Mouse (Mus musculus): Measurements from ENCODE around the gene Zfp616. TPM values are rescaled to one million over a fixed set of nuclear protein-coding genes. Genes with fewer than 3 reads are reported as not detected.

Gene Zfp616
- polyA plus RNA-seq (2015; fragmentation: Illumina TruSeq; extraction: RNeasy Lipid Tissue Mini Kit (QIAGEN cat#74804); ENCODE audit: insufficient read depth, low replicate concordance) = not detected

GRCm38 (mm10) chr11:74069655-74070054, at the start of gene Zfp616:
Gene Zfp616 (plus strand): TSS chr11:74069955.

GRCm38 (mm10) chr11:74056451-74056850, 13.3 kb upstream of the Zfp616 start, which contains the start of the genes Olfr139 and Olfr399:
Gene Olfr139 (minus strand): TSS chr11:74056551.
Gene Olfr399 (minus strand): TSS chr11:74056615.

DNA sequence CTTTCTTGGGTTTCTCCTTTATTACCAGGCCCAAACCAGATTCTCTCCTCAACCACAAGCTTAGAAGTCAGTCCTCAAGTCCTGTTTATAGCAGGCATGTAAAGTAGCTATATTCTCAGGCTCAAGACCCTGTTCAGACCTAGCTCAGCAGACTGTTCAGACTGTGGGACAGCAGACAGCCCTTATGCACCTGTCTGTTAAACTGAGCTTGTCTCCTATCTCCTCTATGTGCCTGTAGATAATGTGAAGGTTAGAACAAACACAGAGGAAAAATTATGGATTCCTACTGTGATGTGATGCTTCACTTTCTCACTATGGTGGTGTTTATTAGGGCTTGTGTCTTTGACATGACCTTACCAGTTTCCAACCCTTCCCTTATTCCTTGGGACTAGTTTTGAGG, 43.7 kb downstream of the Zfp616 start, which contains the start of gene Olfr401:
TSS of gene Olfr401 (plus strand) at position 301 of the 400 bp plus-strand sequence.

Other genes starting within 250 kb of the Zfp616 start
- not detected for gene Olfr393, start 218.5 kb upstream of the Zfp616 start, polyA plus RNA-seq (2015; fragmentation: Illumina TruSeq; extraction: RNeasy Lipid Tissue Mini Kit (QIAGEN cat#74804); ENCODE audit: insufficient read depth, low replicate concordance)
- gene Olfr394, start 179.2 kb upstream of the Zfp616 start, polyA plus RNA-seq (2015; fragmentation: Illumina TruSeq; extraction: RNeasy Lipid Tissue Mini Kit (QIAGEN cat#74804); ENCODE audit: insufficient read depth, low replicate concordance) = not detected
- gene Olfr395, start 160.7 kb upstream of the Zfp616 start, polyA plus RNA-seq (2015; fragmentation: Illumina TruSeq; extraction: RNeasy Lipid Tissue Mini Kit (QIAGEN cat#74804); ENCODE audit: insufficient read depth, low replicate concordance) = not detected
- not detected for gene Olfr23, start 133.3 kb upstream of the Zfp616 start, polyA plus RNA-seq (2015; fragmentation: Illumina TruSeq; extraction: RNeasy Lipid Tissue Mini Kit (QIAGEN cat#74804); ENCODE audit: insufficient read depth, low replicate concordance)
- not detected for gene Olfr397, start 109.1 kb upstream of the Zfp616 start, polyA plus RNA-seq (2015; fragmentation: Illumina TruSeq; extraction: RNeasy Lipid Tissue Mini Kit (QIAGEN cat#74804); ENCODE audit: insufficient read depth, low replicate concordance)
- not detected for gene Olfr398, start 79.5 kb upstream of the Zfp616 start, polyA plus RNA-seq (2015; fragmentation: Illumina TruSeq; extraction: RNeasy Lipid Tissue Mini Kit (QIAGEN cat#74804); ENCODE audit: insufficient read depth, low replicate concordance)
- gene Olfr139, start 13.4 kb upstream of the Zfp616 start, polyA plus RNA-seq (2015; fragmentation: Illumina TruSeq; extraction: RNeasy Lipid Tissue Mini Kit (QIAGEN cat#74804); ENCODE audit: insufficient read depth, low replicate concordance) = not detected
- gene Olfr399, start 13.3 kb upstream of the Zfp616 start, polyA plus RNA-seq (2015; fragmentation: Illumina TruSeq; extraction: RNeasy Lipid Tissue Mini Kit (QIAGEN cat#74804); ENCODE audit: insufficient read depth, low replicate concordance) = not detected
- gene Olfr401, start 43.8 kb downstream of the Zfp616 start, polyA plus RNA-seq (2015; fragmentation: Illumina TruSeq; extraction: RNeasy Lipid Tissue Mini Kit (QIAGEN cat#74804); ENCODE audit: insufficient read depth, low replicate concordance) = not detected
- gene Olfr402, start 83.6 kb downstream of the Zfp616 start, polyA plus RNA-seq (2015; fragmentation: Illumina TruSeq; extraction: RNeasy Lipid Tissue Mini Kit (QIAGEN cat#74804); ENCODE audit: insufficient read depth, low replicate concordance) = not detected
- gene Olfr403, start 116.3 kb downstream of the Zfp616 start, polyA plus RNA-seq (2015; fragmentation: Illumina TruSeq; extraction: RNeasy Lipid Tissue Mini Kit (QIAGEN cat#74804); ENCODE audit: insufficient read depth, low replicate concordance) = not detected
- not detected for gene Olfr43, start 141.4 kb downstream of the Zfp616 start, polyA plus RNA-seq (2015; fragmentation: Illumina TruSeq; extraction: RNeasy Lipid Tissue Mini Kit (QIAGEN cat#74804); ENCODE audit: insufficient read depth, low replicate concordance)
- not detected for gene Olfr406, start 189.9 kb downstream of the Zfp616 start, polyA plus RNA-seq (2015; fragmentation: Illumina TruSeq; extraction: RNeasy Lipid Tissue Mini Kit (QIAGEN cat#74804); ENCODE audit: insufficient read depth, low replicate concordance)
- gene Olfr59, start 213.8 kb downstream of the Zfp616 start, polyA plus RNA-seq (2015; fragmentation: Illumina TruSeq; extraction: RNeasy Lipid Tissue Mini Kit (QIAGEN cat#74804); ENCODE audit: insufficient read depth, low replicate concordance) = not detected